Mouse (Mus musculus): ENCODE data around the gene Fam178b. TPM values are rescaled to one million over a fixed set of nuclear protein-coding genes. Genes with fewer than 3 reads are reported as not detected.

Gene Fam178b
- polyA plus RNA-seq, 1 experiment from 2014 or later: not detected

DNA sequence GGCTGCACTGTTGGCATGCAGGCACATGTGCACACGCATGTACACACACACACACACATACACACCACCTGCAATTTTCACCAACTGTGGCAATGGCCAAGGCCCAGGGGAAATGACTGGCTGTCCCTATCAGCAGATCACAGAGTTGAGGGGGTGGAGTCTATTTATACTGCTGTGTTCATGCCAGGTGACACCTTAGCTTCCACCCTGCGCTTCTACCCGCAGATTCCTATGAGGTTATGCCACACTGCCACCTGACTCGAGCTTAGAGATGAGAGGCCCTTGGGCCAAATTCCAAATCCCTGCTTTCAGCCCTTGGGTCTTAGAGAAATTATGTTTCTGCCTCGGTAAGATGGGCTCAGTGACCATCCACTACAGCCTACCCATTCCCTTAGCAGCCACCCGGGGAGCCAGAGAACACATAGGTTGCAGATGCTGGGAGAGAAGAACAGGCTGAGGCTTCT lies 148.4 kb downstream of the Fam178b start:
- Histone ChIP-seq H3K4me1 (ENCODE audit: control insufficient read depth, insufficient read depth, low read length) (no peaks in the 10 kb centered on the region), H3K36me3 (ENCODE audit: control insufficient read depth, insufficient read depth, low read length) (0 out of 2 replicates have a peak, but pooled peaks cover 3% of the 10 kb centered on the region), H3K4me3 (ENCODE audit: low read depth, low read length) (no peak overlapping the region), H3K27ac (ENCODE audit: low read depth, low read length) (no peak overlapping the region), H3K9ac (replicated peaks; ENCODE audit: low read depth, low read length) (no peak overlapping the region), H3K9me3 (ENCODE audit: control insufficient read depth, low read length) (no peaks in the 10 kb centered on the region), H3K4me2 (ENCODE audit: low read depth, low read length) (no peak overlapping the region), H3K27me3 (ENCODE audit: control insufficient read depth, insufficient read depth, low read length) (no peaks in the 10 kb centered on the region)
- 91% methylated on average over 6 of the region's 6 CpGs for WGBS
- no peak for ATAC-seq (ENCODE audit: low read depth)

- Histone ChIP-seq H3K27ac (ENCODE audit: low read depth, low read length) (no peak overlapping the region), H3K4me3 (ENCODE audit: low read depth, low read length) (no peak overlapping the region), H3K4me2 (ENCODE audit: low read depth, low read length) (no peak overlapping the region), H3K9me3 (ENCODE audit: control insufficient read depth, low read length) (no peaks in the 10 kb centered on the region), H3K27me3 (ENCODE audit: control insufficient read depth, insufficient read depth, low read length) (no peaks in the 10 kb centered on the region), H3K4me1 (ENCODE audit: control insufficient read depth, insufficient read depth, low read length) (no peaks in the 10 kb centered on the region), H3K9ac (replicated peaks; ENCODE audit: low read depth, low read length) (no peak overlapping the region), H3K36me3 (ENCODE audit: control insufficient read depth, insufficient read depth, low read length) (no peaks in the 10 kb centered on the region)
- WGBS: 85% methylated on average over 6 of the region's 6 CpGs
- no peak for ATAC-seq (ENCODE audit: low read depth)
Measured at GRCm38 (mm10) chr1:36533546-36533945, 149.4 kb downstream of the Fam178b start.

- Histone ChIP-seq H3K36me3 (ENCODE audit: control insufficient read depth, insufficient read depth, low read length) (no peaks in the 10 kb centered on the region), H3K9me3 (ENCODE audit: control insufficient read depth, low read length) (no peaks in the 10 kb centered on the region), H3K27me3 (ENCODE audit: control insufficient read depth, insufficient read depth, low read length) (no peaks in the 10 kb centered on the region), H3K4me2 (ENCODE audit: low read depth, low read length) (no peak overlapping the region), H3K4me3 (ENCODE audit: low read depth, low read length) (no peak overlapping the region), H3K27ac (ENCODE audit: low read depth, low read length) (no peak overlapping the region), H3K4me1 (ENCODE audit: control insufficient read depth, insufficient read depth, low read length) (no peaks in the 10 kb centered on the region), H3K9ac (replicated peaks; ENCODE audit: low read depth, low read length) (no peak overlapping the region)
- no peak for ATAC-seq (ENCODE audit: low read depth)
- WGBS: 88% methylated on average over 12 of the region's 12 CpGs
Measured at GRCm38 (mm10) chr1:36531461-36531860, 151.5 kb downstream of the Fam178b start.

GRCm38 (mm10) chr1:36530962-36531361 lies 152.0 kb downstream of the Fam178b start:
- Histone ChIP-seq H3K27me3 (ENCODE audit: control insufficient read depth, insufficient read depth, low read length) (no peaks in the 10 kb centered on the region), H3K27ac (ENCODE audit: low read depth, low read length) (no peak overlapping the region), H3K36me3 (ENCODE audit: control insufficient read depth, insufficient read depth, low read length) (no peaks in the 10 kb centered on the region), H3K9me3 (ENCODE audit: control insufficient read depth, low read length) (no peaks in the 10 kb centered on the region), H3K4me2 (ENCODE audit: low read depth, low read length) (no peak overlapping the region), H3K4me1 (ENCODE audit: control insufficient read depth, insufficient read depth, low read length) (no peaks in the 10 kb centered on the region), H3K4me3 (ENCODE audit: low read depth, low read length) (no peak overlapping the region), H3K9ac (replicated peaks; ENCODE audit: low read depth, low read length) (no peak overlapping the region)
- ATAC-seq (ENCODE audit: low read depth): no peak
- WGBS: 93% methylated on average over 7 of the region's 7 CpGs

- Histone ChIP-seq H3K27me3 (ENCODE audit: control insufficient read depth, insufficient read depth, low read length) (no peaks in the 10 kb centered on the region), H3K9ac (replicated peaks; ENCODE audit: low read depth, low read length) (no peak overlapping the region), H3K4me3 (ENCODE audit: low read depth, low read length) (no peak overlapping the region), H3K4me2 (ENCODE audit: low read depth, low read length) (no peak overlapping the region), H3K4me1 (ENCODE audit: control insufficient read depth, insufficient read depth, low read length) (no peaks in the 10 kb centered on the region), H3K36me3 (ENCODE audit: control insufficient read depth, insufficient read depth, low read length) (0 out of 2 replicates have a peak, but pooled peaks cover 2% of the 10 kb centered on the region), H3K9me3 (ENCODE audit: control insufficient read depth, low read length) (no peaks in the 10 kb centered on the region), H3K27ac (ENCODE audit: low read depth, low read length) (no peak overlapping the region)
- WGBS: 77% methylated on average over 8 of the region's 8 CpGs
- ATAC-seq (ENCODE audit: low read depth): no peak
Measured at GRCm38 (mm10) chr1:36530485-36530884, 152.5 kb downstream of the Fam178b start.

DNA sequence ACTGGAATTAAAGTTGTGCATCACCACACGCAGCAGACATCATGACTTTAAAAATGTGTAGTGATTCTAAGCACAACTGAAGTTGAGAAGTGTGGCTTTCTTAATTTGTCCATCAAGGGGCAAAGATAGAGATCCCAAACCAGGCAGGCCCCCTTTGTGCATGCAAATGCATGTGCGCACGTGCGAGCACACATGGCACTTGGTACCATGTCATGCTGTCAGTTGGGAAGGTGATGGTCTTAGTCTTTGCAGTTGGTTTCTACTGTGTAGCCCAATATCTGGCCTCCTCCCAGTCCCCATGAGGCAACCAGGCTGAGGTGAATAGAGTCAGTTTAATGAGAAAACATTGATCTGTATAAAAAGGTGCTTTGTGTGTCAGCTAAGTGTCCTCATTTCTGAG lies 153.1 kb downstream of the Fam178b start:
- Histone ChIP-seq H3K36me3 (ENCODE audit: control insufficient read depth, insufficient read depth, low read length) (0 out of 2 replicates have a peak, but pooled peaks cover 5% of the 10 kb centered on the region), H3K27me3 (ENCODE audit: control insufficient read depth, insufficient read depth, low read length) (no peaks in the 10 kb centered on the region), H3K4me2 (ENCODE audit: low read depth, low read length) (no peak overlapping the region), H3K9me3 (ENCODE audit: control insufficient read depth, low read length) (no peaks in the 10 kb centered on the region), H3K4me3 (ENCODE audit: low read depth, low read length) (no peak overlapping the region), H3K4me1 (ENCODE audit: control insufficient read depth, insufficient read depth, low read length) (no peaks in the 10 kb centered on the region), H3K27ac (ENCODE audit: low read depth, low read length) (no peak overlapping the region), H3K9ac (replicated peaks; ENCODE audit: low read depth, low read length) (no peak overlapping the region)
- WGBS: 90% methylated on average over 4 of the region's 4 CpGs
- ATAC-seq (ENCODE audit: low read depth): no peak

GRCm38 (mm10) chr1:36529274-36529673 lies 153.7 kb downstream of the Fam178b start:
- H3K36me3 ChIP-seq (ENCODE audit: control insufficient read depth, insufficient read depth, low read length): 0 out of 2 replicates have a peak, but pooled peaks cover 5% of the 10 kb centered on the region
- H3K4me2 ChIP-seq (ENCODE audit: low read depth, low read length): no peak overlapping the region
- 90% methylated on average over 4 of the region's 4 CpGs for WGBS
- H3K9ac ChIP-seq (replicated peaks; ENCODE audit: low read depth, low read length): no peak overlapping the region
- H3K4me3 ChIP-seq (ENCODE audit: low read depth, low read length): no peak overlapping the region
- H3K27me3 ChIP-seq (ENCODE audit: control insufficient read depth, insufficient read depth, low read length): no peaks in the 10 kb centered on the region
- ATAC-seq (ENCODE audit: low read depth): no peak
- no peak overlapping the region for H3K27ac ChIP-seq (ENCODE audit: low read depth, low read length)
- H3K4me1 ChIP-seq (ENCODE audit: control insufficient read depth, insufficient read depth, low read length): no peaks in the 10 kb centered on the region
- H3K9me3 ChIP-seq (ENCODE audit: control insufficient read depth, low read length): no peaks in the 10 kb centered on the region

- Histone ChIP-seq H3K27ac (ENCODE audit: low read depth, low read length) (no peak overlapping the region), H3K36me3 (ENCODE audit: control insufficient read depth, insufficient read depth, low read length) (peaks cover 5% of the 10 kb centered on the region; the same call in 1 of the 2 replicates), H3K9me3 (ENCODE audit: control insufficient read depth, low read length) (no peaks in the 10 kb centered on the region), H3K9ac (replicated peaks; ENCODE audit: low read depth, low read length) (no peak overlapping the region), H3K4me3 (ENCODE audit: low read depth, low read length) (no peak overlapping the region), H3K4me2 (ENCODE audit: low read depth, low read length) (no peak overlapping the region), H3K27me3 (ENCODE audit: control insufficient read depth, insufficient read depth, low read length) (no peaks in the 10 kb centered on the region), H3K4me1 (ENCODE audit: control insufficient read depth, insufficient read depth, low read length) (0 out of 2 replicates have a peak, but pooled peaks cover 7% of the 10 kb centered on the region)
- ATAC-seq (ENCODE audit: low read depth): peak; percentile 18; the same call in 1 of the 2 replicates
- 13% methylated on average over 1 of the region's 1 CpGs for WGBS
Measured at GRCm38 (mm10) chr1:36528351-36528750, 154.6 kb downstream of the Fam178b start.

DNA sequence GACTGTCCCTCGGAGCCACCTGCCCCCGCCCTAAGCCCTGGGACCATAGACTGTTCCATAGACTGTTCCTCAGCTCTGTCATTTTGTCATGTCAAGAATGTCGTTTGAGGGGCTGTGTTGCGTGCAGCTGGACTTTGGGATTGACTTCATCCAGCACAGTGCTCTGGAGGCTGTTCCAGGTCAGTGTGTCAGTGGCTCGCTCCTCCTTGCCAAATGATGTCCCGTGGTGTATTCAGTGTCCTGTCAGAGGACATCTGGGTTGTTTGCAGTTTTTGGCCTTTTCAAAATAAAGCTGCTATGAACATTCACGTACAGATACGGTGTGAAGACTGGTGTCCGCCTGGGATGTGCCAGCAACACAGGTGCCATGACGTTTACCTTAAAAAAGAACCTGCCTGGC lies 156.1 kb downstream of the Fam178b start:
- H3K27me3 ChIP-seq (ENCODE audit: control insufficient read depth, insufficient read depth, low read length): no peaks in the 10 kb centered on the region
- H3K4me3 ChIP-seq (ENCODE audit: low read depth, low read length): no peak overlapping the region
- no peaks in the 10 kb centered on the region for H3K9me3 ChIP-seq (ENCODE audit: control insufficient read depth, low read length)
- H3K4me1 ChIP-seq (ENCODE audit: control insufficient read depth, insufficient read depth, low read length): 0 out of 2 replicates have a peak, but pooled peaks cover 13% of the 10 kb centered on the region
- H3K27ac ChIP-seq (ENCODE audit: low read depth, low read length): no peak overlapping the region
- WGBS: 91% methylated on average over 10 of the region's 10 CpGs
- no peak for ATAC-seq (ENCODE audit: low read depth)
- H3K9ac ChIP-seq (replicated peaks; ENCODE audit: low read depth, low read length): no peak overlapping the region
- H3K4me2 ChIP-seq (ENCODE audit: low read depth, low read length): no peak overlapping the region
- H3K36me3 ChIP-seq (ENCODE audit: control insufficient read depth, insufficient read depth, low read length): peaks cover 15% of the 10 kb centered on the region

Measured in neural tube, embryonic 14.5 days (tissue).